Mouse (Mus musculus) cerebellum, adult 11-12 months (tissue): ENCODE measurements at regions not wholly inside any gene's neighbourhood (a gene's known extent, or its start where the extent isn't known, plus 50 kb on each side); places are given as distances from the start of the nearest gene placed in this dataset.
A peak's percentile ranks its signal among the peaks of the same experiment; 100 is the strongest.
"Not testable (repeated sequence)": the region's sequence is repeated elsewhere in the genome, so short reads cannot be mapped to it uniquely, and the experiment has no call there.

ENCODE experiments used
- DNase-seq: peaks from one replicate; pipeline ENCODE4 v3.0.0; 2022

GRCm38 (mm10) chr4:94406922-94407321, 149.4 kb upstream of the Gm10306 start:
- no peak for DNase-seq

GRCm38 (mm10) chr4:94407503-94407902, 148.8 kb upstream of the Gm10306 start:
- no peak for DNase-seq

- no peak for DNase-seq
Observed at GRCm38 (mm10) chr4:94412661-94413060, 143.7 kb upstream of the Gm10306 start.

- not testable (repeated sequence) for DNase-seq
Observed at GRCm38 (mm10) chr4:94425525-94425924, 130.8 kb upstream of the Gm10306 start.

DNA sequence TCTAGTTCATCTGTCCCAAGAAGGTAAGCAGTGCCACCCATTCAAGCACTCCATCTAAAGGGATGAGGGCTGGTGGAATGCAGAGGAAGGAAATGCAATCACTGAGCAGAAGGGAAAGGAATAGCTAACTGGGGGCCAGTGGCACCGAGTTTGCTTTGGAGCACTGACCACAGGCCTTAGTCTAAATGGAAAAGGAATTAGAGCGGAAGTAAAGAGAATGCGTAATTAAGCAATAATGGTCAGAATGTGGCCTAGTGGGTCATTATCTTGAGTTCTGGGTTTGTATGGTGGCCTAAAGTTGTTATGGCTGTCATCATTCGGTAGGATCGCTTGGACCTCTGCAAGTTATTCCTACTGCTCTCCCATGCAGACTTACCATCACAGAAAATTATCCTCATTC, 128.8 kb upstream of the Gm10306 start:
- no peak for DNase-seq

GRCm38 (mm10) chr4:94432005-94432404, 124.3 kb upstream of the Gm10306 start:
- DNase-seq = no peak

- no peak for DNase-seq
Observed at GRCm38 (mm10) chr4:94437717-94438435, 118.5 kb upstream of the Gm10306 start.

- DNase-seq = peak; percentile 59
Observed at GRCm38 (mm10) chr4:94439159-94439836, 117.0 kb upstream of the Gm10306 start.

DNA sequence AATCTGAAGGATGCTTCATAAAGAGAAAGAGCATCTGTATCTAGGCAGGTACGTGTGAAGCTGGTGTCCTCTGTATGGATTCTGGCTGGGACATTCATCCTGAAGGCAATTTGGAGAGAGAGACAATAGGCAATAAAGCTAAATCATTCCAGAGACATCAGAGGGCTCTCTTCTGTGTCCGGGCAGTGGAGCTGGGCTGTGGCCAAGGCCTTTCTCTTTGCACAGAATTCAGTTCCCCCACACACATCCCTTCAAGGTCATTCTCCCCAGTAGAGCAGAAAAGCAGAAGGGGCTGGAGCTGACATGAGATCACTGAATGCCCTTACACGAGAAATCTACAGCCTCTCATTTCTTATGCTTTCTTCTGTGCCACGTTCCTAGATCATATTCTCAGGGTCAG, 109.7 kb upstream of the Gm10306 start:
- DNase-seq = no peak
